Mouse (Mus musculus): ENCODE results near the gene Chmp4b. TPM values are rescaled to one million over a fixed set of nuclear protein-coding genes. Genes with fewer than 3 reads are reported as not detected.

The Chmp4b gene
- polyA plus RNA-seq, 2 experiments: 8.1 to 84.2 TPM

GRCm38 (mm10) chr2:154686819-154687218 lies 35.3 kb downstream of the Chmp4b start:
- H3K4me1 ChIP-seq (replicated peaks; ENCODE audit: control insufficient read depth in 2 of 2, insufficient read depth in 2 of 2, low read length in 1 of 2): peaks cover 0 to 3% of the 10 kb centered on the region in 2 experiments; a peak in 1 of 4 replicates
- TF ChIP-seq CTCF (IDR thresholded peaks at IDR 0.05; ENCODE audit: low read depth) (no peak), EP300 (IDR thresholded peaks at IDR 0.05; ENCODE audit: low read depth) (no peak)
- WGBS (ENCODE audit: insufficient replicate concordance): 25% methylated on average over 3 of the region's 3 CpGs
- peaks cover 7% of the 10 kb centered on the region for H3K36me3 ChIP-seq (replicated peaks; ENCODE audit: control insufficient read depth, insufficient read depth, low read depth)
- H3K4me3 ChIP-seq (ENCODE audit: insufficient read depth in 1 of 2, low read depth in 2 of 2, low read length in 2 of 2): no peak overlapping the region
- H3K9me3 ChIP-seq (ENCODE audit: control insufficient read depth, low read length): no peaks in the 10 kb centered on the region
- no peak overlapping the region for H3K9ac ChIP-seq (replicated peaks)
- no peak for DNase-seq (ENCODE audit: low read depth in 3 of 3, low spot score in 3 of 3)
- H3K27me3 ChIP-seq (ENCODE audit: control insufficient read depth, insufficient read depth, low read length): no peaks in the 10 kb centered on the region
- no peak overlapping the region for H3K4me2 ChIP-seq (ENCODE audit: low read depth)
- no peak overlapping the region for H3K27ac ChIP-seq
- no peak for ATAC-seq (ENCODE audit: insufficient read depth)

- Histone ChIP-seq H3K27ac (no peak overlapping the region), H3K27me3 (ENCODE audit: control insufficient read depth, insufficient read depth, low read length) (no peaks in the 10 kb centered on the region), H3K9me3 (ENCODE audit: control insufficient read depth, low read length) (no peaks in the 10 kb centered on the region), H3K4me3 (ENCODE audit: insufficient read depth in 1 of 2, low read depth in 2 of 2, low read length in 2 of 2) (no peak overlapping the region), H3K4me2 (ENCODE audit: low read depth) (no peak overlapping the region), H3K4me1 (replicated peaks; ENCODE audit: control insufficient read depth in 2 of 2, insufficient read depth in 2 of 2, low read length in 1 of 2) (peaks cover 0 to 3% of the 10 kb centered on the region in 2 experiments; a peak in 1 of 4 replicates), H3K9ac (replicated peaks) (no peak overlapping the region), H3K36me3 (replicated peaks; ENCODE audit: control insufficient read depth, insufficient read depth, low read depth) (peaks cover 13% of the 10 kb centered on the region)
- DNase-seq (ENCODE audit: low read depth in 3 of 3, low spot score in 3 of 3) (no peak), ATAC-seq (ENCODE audit: insufficient read depth) (no peak)
- 83% methylated on average over 14 of the region's 14 CpGs for WGBS (ENCODE audit: insufficient replicate concordance)
- no peak for TF ChIP-seq CTCF (IDR thresholded peaks at IDR 0.05; ENCODE audit: low read depth)
- TF ChIP-seq EP300 (IDR thresholded peaks at IDR 0.05; ENCODE audit: low read depth): no peak
Measured at GRCm38 (mm10) chr2:154689391-154689790, 37.9 kb downstream of the Chmp4b start.

GRCm38 (mm10) chr2:154690959-154691358 lies 39.5 kb downstream of the Chmp4b start:
- H3K4me1 ChIP-seq (replicated peaks; ENCODE audit: control insufficient read depth in 2 of 2, insufficient read depth in 2 of 2, low read length in 1 of 2): peaks cover 0 to 3% of the 10 kb centered on the region in 2 experiments; a peak in 1 of 4 replicates
- no peak for DNase-seq (ENCODE audit: low read depth in 3 of 3, low spot score in 3 of 3)
- no peak overlapping the region for H3K9ac ChIP-seq (replicated peaks)
- H3K9me3 ChIP-seq (ENCODE audit: control insufficient read depth, low read length): no peaks in the 10 kb centered on the region
- H3K27ac ChIP-seq: no peak overlapping the region
- ATAC-seq (ENCODE audit: insufficient read depth): no peak
- H3K4me3 ChIP-seq (ENCODE audit: insufficient read depth in 1 of 2, low read depth in 2 of 2, low read length in 2 of 2): no peak overlapping the region
- WGBS (ENCODE audit: insufficient replicate concordance): 84% methylated on average over 5 of the region's 5 CpGs
- peaks cover 13% of the 10 kb centered on the region for H3K36me3 ChIP-seq (replicated peaks; ENCODE audit: control insufficient read depth, insufficient read depth, low read depth)
- no peak overlapping the region for H3K4me2 ChIP-seq (ENCODE audit: low read depth)
- H3K27me3 ChIP-seq (ENCODE audit: control insufficient read depth, insufficient read depth, low read length): no peaks in the 10 kb centered on the region
- TF ChIP-seq CTCF (IDR thresholded peaks at IDR 0.05; ENCODE audit: low read depth) (no peak), EP300 (IDR thresholded peaks at IDR 0.05; ENCODE audit: low read depth) (no peak)

GRCm38 (mm10) chr2:154693186-154693940 lies 41.9 kb downstream of the Chmp4b start:
- Histone ChIP-seq H3K4me2 (ENCODE audit: low read depth) (no peak overlapping the region), H3K36me3 (replicated peaks; ENCODE audit: control insufficient read depth, insufficient read depth, low read depth) (peaks cover 13% of the 10 kb centered on the region), H3K27ac (no peak overlapping the region), H3K4me3 (ENCODE audit: insufficient read depth in 1 of 2, low read depth in 2 of 2, low read length in 2 of 2) (no peak overlapping the region), H3K27me3 (ENCODE audit: control insufficient read depth, insufficient read depth, low read length) (no peaks in the 10 kb centered on the region), H3K9ac (replicated peaks) (no peak overlapping the region), H3K9me3 (ENCODE audit: control insufficient read depth, low read length) (no peaks in the 10 kb centered on the region), H3K4me1 (replicated peaks; ENCODE audit: control insufficient read depth in 2 of 2, insufficient read depth in 2 of 2, low read length in 1 of 2) (no peaks in the 10 kb centered on the region)
- 75% methylated on average over 11 of the region's 11 CpGs for WGBS (ENCODE audit: insufficient replicate concordance)
- ATAC-seq (ENCODE audit: insufficient read depth) (no peak), DNase-seq (ENCODE audit: low read depth in 3 of 3, low spot score in 3 of 3) (no peak)
- TF ChIP-seq CTCF (IDR thresholded peaks at IDR 0.05; ENCODE audit: low read depth): no peak
- TF ChIP-seq EP300 (IDR thresholded peaks at IDR 0.05; ENCODE audit: low read depth): no peak

- Histone ChIP-seq H3K4me1 (replicated peaks; ENCODE audit: control insufficient read depth in 2 of 2, insufficient read depth in 2 of 2, low read length in 1 of 2) (no peaks in the 10 kb centered on the region), H3K9me3 (ENCODE audit: control insufficient read depth, low read length) (no peaks in the 10 kb centered on the region), H3K4me3 (ENCODE audit: insufficient read depth in 1 of 2, low read depth in 2 of 2, low read length in 2 of 2) (no peak overlapping the region), H3K27ac (no peak overlapping the region), H3K4me2 (ENCODE audit: low read depth) (no peak overlapping the region), H3K9ac (replicated peaks) (no peak overlapping the region), H3K36me3 (replicated peaks; ENCODE audit: control insufficient read depth, insufficient read depth, low read depth) (peaks cover 13% of the 10 kb centered on the region), H3K27me3 (ENCODE audit: control insufficient read depth, insufficient read depth, low read length) (no peaks in the 10 kb centered on the region)
- 87% methylated on average over 12 of the region's 12 CpGs for WGBS (ENCODE audit: insufficient replicate concordance)
- TF ChIP-seq EP300 (IDR thresholded peaks at IDR 0.05; ENCODE audit: low read depth) (no peak), CTCF (IDR thresholded peaks at IDR 0.05; ENCODE audit: low read depth) (no peak)
- ATAC-seq (ENCODE audit: insufficient read depth): no peak
- DNase-seq (ENCODE audit: low read depth in 3 of 3, low spot score in 3 of 3): no peak
Measured at GRCm38 (mm10) chr2:154693941-154694256, 42.4 kb downstream of the Chmp4b start.
